Mouse (Mus musculus) liver, adult 2 months (tissue): Measurements from ENCODE around the gene Gm5089.

Experiments
- CTCF ChIP-seq: fragments of 200-500 bp; IDR thresholded peaks from 2 replicates; pipeline ENCODE4 v1.5.1; 2011; ENCODE audit warnings: low read depth, low read length, control low read depth
- POLR2A ChIP-seq: fragments of 200-500 bp; IDR thresholded peaks from 2 replicates; pipeline ENCODE4 v1.6.1; 2011; ENCODE audit warnings: low read length, control low read depth; ENCODE audit not compliant: insufficient read depth; ENCODE audit errors: extremely low read depth

GRCm38 (mm10) chr14:122480355-122480754, 29.4 kb upstream of the Gm5089 start:
- TF ChIP-seq POLR2A (no peak), CTCF (no peak)
